Mouse (Mus musculus) cerebellum, postnatal 4 days (tissue): ENCODE results near the gene AF366264.
"Not testable (repeated sequence)": the region's sequence is repeated elsewhere in the genome, so short reads cannot be mapped to it uniquely, and the experiment has no call there.

Experiments used
- DNase-seq, 2 experiments: peaks; one replicate each; pipeline ENCODE4 v3.0.0; 2022; ENCODE audit warnings: low spot score in 2 of 2, mixed read lengths in 1 of 2

The AF366264 gene

GRCm38 (mm10) chr8:13838289-13838688 lies at the start of gene AF366264:
Gene AF366264 (minus strand): TSS chr8:13838389.
- DNase-seq, result not testable (repeated sequence)

GRCm38 (mm10) chr8:13843286-13843685 lies 5.1 kb upstream of the AF366264 start:
- not testable (repeated sequence) for DNase-seq

GRCm38 (mm10) chr8:13828598-13829172 lies 9.5 kb downstream of the AF366264 start:
- DNase-seq, result no peak

GRCm38 (mm10) chr8:13799566-13799965 lies 38.6 kb downstream of the AF366264 start:
- DNase-seq, result no peak

GRCm38 (mm10) chr8:13797676-13798075 lies 40.5 kb downstream of the AF366264 start:
- no peak for DNase-seq

GRCm38 (mm10) chr8:13793746-13794101 lies 44.5 kb downstream of the AF366264 start:
- no peak for DNase-seq

- DNase-seq, result no peak
These were observed 45.0 kb downstream of the AF366264 start for GRCm38 (mm10) chr8:13793097-13793745.

GRCm38 (mm10) chr8:13789606-13790005 lies 48.6 kb downstream of the AF366264 start:
- DNase-seq, result no peak

- peak; percentile 97 to 98 for DNase-seq
These were observed 52.4 kb downstream of the AF366264 start for GRCm38 (mm10) chr8:13785764-13786299.

GRCm38 (mm10) chr8:13785250-13785763 lies 52.9 kb downstream of the AF366264 start, which contains the start of gene Upf3a:
Gene Upf3a (plus strand): TSS chr8:13785615.
- peak; percentile 73 to 92 for DNase-seq
